Mouse (Mus musculus): ENCODE measurements around the gene Mbd6. TPM values are rescaled to one million over a fixed set of nuclear protein-coding genes. Genes with fewer than 3 reads are reported as not detected.
"Not testable (repeated sequence)": the region's sequence is repeated elsewhere in the genome, so short reads cannot be mapped to it uniquely, and the experiment has no call there.

Mbd6 gene
- polyA plus RNA-seq, 1 experiment, result 131 TPM

DNA sequence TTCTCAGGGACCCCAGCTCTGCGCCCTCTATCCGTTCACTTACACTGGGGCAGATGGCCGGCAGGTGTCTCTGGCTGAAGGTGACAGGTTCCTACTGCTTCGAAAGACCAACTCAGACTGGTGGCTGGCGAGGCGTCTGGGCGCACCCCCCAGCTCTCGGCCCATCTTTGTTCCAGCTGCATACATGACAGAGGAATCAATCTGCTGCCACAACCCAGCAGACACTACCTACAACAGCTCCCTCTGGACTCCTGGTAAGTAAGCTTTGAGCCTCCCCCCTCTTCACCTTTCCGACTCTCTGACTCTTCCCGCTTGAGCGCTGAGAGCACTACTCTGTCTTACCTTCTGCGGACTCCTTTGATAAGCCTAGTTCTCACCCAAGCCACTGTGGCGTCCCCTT lies 33.4 kb upstream of the Mbd6 start:
- TF ChIP-seq CTCF (IDR thresholded peaks at IDR 0.05; ENCODE audit: control insufficient read depth, insufficient read depth, low read length), result no peak
- TF ChIP-seq POLR2A (IDR thresholded peaks at IDR 0.05; ENCODE audit: borderline replicate concordance, control insufficient read depth, low read depth, low read length), result no peak
- 75% methylated on average over 13 of the region's 13 CpGs for WGBS
- Histone ChIP-seq H3K4me3 (replicated peaks; ENCODE audit: control insufficient read depth, low read depth, low read length) (peak overlapping the region; percentile 79), H3K27ac (ENCODE audit: control insufficient read depth, insufficient read depth, low read depth, low read length, poor library complexity) (peak overlapping the region; percentile 96), H3K4me1 (ENCODE audit: control insufficient read depth, insufficient read depth, low read length) (peaks cover 6% of the 10 kb centered on the region; the same call in 1 of the 2 replicates)

DNA sequence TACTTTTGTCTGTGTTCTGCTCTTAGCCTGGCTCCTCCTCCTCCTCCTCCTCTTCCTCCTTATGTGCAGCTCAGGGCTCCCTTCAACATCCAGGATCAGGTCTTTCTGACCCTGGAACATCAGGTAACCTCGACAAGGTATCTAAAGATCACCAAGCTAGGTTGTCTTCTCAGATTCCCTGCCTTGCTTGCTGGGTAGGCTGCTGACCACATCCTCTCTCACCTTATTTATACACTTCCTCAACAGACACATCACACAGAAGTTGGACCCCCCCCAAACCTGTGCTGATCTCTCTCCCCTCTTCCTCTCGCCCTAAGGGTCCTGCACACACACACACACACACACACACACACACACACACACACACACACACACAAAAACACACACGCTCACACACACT lies 32.8 kb upstream of the Mbd6 start, which contains the start of gene Arhgap9:
TSS of gene Arhgap9 (plus strand) at position 344 of the 400 bp plus-strand sequence.
- TF ChIP-seq POLR2A (IDR thresholded peaks at IDR 0.05; ENCODE audit: borderline replicate concordance, control insufficient read depth, low read depth, low read length) (no peak), CTCF (IDR thresholded peaks at IDR 0.05; ENCODE audit: control insufficient read depth, insufficient read depth, low read length) (no peak)
- Histone ChIP-seq H3K4me1 (ENCODE audit: control insufficient read depth, insufficient read depth, low read length) (peaks cover 6% of the 10 kb centered on the region; the same call in 1 of the 2 replicates), H3K27ac (ENCODE audit: control insufficient read depth, insufficient read depth, low read depth, low read length, poor library complexity) (peak within 1 kb of the TSS; percentile 96), H3K4me3 (replicated peaks; ENCODE audit: control insufficient read depth, low read depth, low read length) (peak within 1 kb of the TSS; percentile 79)
- 46% methylated on average over 3 of the region's 3 CpGs for WGBS

DNA sequence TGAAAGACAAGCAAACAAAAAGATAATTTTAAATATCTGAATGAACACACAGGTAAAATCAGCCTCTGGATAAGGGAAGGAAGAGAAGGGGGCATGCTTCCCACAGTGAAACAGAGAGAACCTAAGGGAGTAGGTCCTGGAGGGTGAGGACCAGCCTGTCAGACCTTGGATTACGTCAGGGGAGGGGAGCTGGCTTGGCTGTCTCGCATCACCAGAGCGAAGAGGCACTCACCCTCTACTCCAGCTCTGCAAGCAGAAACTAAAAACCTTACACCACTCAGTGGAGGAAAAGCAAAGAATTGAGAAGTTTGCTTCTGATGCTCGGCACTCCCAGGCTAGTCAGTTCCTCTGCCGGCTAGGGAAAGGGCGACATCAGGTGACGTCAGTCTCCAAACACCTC lies 31.2 kb upstream of the Mbd6 start:
- no peak overlapping the region for H3K4me3 ChIP-seq (replicated peaks; ENCODE audit: control insufficient read depth, low read depth, low read length)
- TF ChIP-seq CTCF (IDR thresholded peaks at IDR 0.05; ENCODE audit: control insufficient read depth, insufficient read depth, low read length) (no peak), POLR2A (IDR thresholded peaks at IDR 0.05; ENCODE audit: borderline replicate concordance, control insufficient read depth, low read depth, low read length) (no peak)
- WGBS, result 67% methylated on average over 7 of the region's 7 CpGs
- H3K4me1 ChIP-seq (ENCODE audit: control insufficient read depth, insufficient read depth, low read length), result peaks cover 6% of the 10 kb centered on the region; the same call in 1 of the 2 replicates
- no peak overlapping the region for H3K27ac ChIP-seq (ENCODE audit: control insufficient read depth, insufficient read depth, low read depth, low read length, poor library complexity)

GRCm38 (mm10) chr10:127318009-127318408 lies 29.2 kb upstream of the Mbd6 start:
- TF ChIP-seq CTCF (IDR thresholded peaks at IDR 0.05; ENCODE audit: control insufficient read depth, insufficient read depth, low read length) (no peak), POLR2A (IDR thresholded peaks at IDR 0.05; ENCODE audit: borderline replicate concordance, control insufficient read depth, low read depth, low read length) (no peak)
- Histone ChIP-seq H3K4me3 (replicated peaks; ENCODE audit: control insufficient read depth, low read depth, low read length) (no peak overlapping the region), H3K4me1 (ENCODE audit: control insufficient read depth, insufficient read depth, low read length) (peaks cover 6% of the 10 kb centered on the region; the same call in 1 of the 2 replicates), H3K27ac (ENCODE audit: control insufficient read depth, insufficient read depth, low read depth, low read length, poor library complexity) (no peak overlapping the region)
- WGBS, result 11% methylated on average over 4 of the region's 4 CpGs

DNA sequence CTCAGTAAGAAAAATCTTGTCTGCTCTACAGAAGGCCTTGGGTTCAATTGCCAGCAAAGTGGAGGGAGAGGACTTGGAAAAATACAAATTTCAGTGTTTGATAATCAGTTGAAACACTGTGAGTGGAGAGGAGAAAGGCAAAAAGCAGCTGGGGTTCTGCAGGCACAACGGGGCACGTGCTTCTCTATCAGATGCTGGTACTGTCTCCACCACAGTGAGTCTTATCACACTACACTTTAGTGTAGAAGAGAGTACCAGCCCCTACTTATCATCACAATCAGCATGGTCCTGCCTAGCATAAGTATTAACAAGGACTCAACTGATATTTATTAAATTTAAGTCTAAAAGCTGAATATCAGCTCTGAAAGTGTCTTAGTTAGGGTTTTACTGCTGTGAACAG lies 28.5 kb upstream of the Mbd6 start:
- WGBS, result 62% methylated on average over 2 of the region's 2 CpGs
- Histone ChIP-seq H3K27ac (ENCODE audit: control insufficient read depth, insufficient read depth, low read depth, low read length, poor library complexity) (no peak overlapping the region), H3K4me3 (replicated peaks; ENCODE audit: control insufficient read depth, low read depth, low read length) (no peak overlapping the region), H3K4me1 (ENCODE audit: control insufficient read depth, insufficient read depth, low read length) (peaks cover 6% of the 10 kb centered on the region; the same call in 1 of the 2 replicates)
- TF ChIP-seq POLR2A (IDR thresholded peaks at IDR 0.05; ENCODE audit: borderline replicate concordance, control insufficient read depth, low read depth, low read length) (no peak), CTCF (IDR thresholded peaks at IDR 0.05; ENCODE audit: control insufficient read depth, insufficient read depth, low read length) (no peak)

- not testable (repeated sequence) for H3K4me3 ChIP-seq (replicated peaks; ENCODE audit: control insufficient read depth, low read depth, low read length); H3K27ac ChIP-seq (ENCODE audit: control insufficient read depth, insufficient read depth, low read depth, low read length, poor library complexity); H3K4me1 ChIP-seq (ENCODE audit: control insufficient read depth, insufficient read depth, low read length)
- 79% methylated on average over 1 of the region's 1 CpGs for WGBS
These were observed 26.1 kb upstream of the Mbd6 start for GRCm38 (mm10) chr10:127314950-127315349.

GRCm38 (mm10) chr10:127313516-127313915 lies 24.7 kb upstream of the Mbd6 start:
- 86% methylated on average over 5 of the region's 5 CpGs for WGBS
- not testable (repeated sequence) for H3K4me1 ChIP-seq (ENCODE audit: control insufficient read depth, insufficient read depth, low read length)

DNA sequence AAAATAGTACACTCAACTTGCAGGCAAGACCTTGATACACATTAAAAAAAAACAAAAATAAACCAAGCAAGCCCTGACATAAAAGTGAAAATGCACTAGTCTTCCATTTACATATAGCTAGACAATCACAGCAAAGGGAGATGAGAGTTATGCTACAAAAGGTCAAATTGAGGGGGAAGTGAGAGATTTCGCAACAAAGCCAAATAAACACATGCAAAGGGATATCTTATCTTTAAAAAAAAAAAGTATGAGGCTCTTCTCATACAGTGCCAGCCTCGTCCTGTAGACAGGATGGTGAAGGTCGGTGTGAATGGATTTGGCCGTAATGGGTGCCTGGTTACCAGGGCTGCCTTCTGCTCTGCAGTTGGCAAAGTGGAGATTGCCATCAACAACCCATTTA lies 24.0 kb upstream of the Mbd6 start:
- Histone ChIP-seq H3K4me3 (replicated peaks; ENCODE audit: control insufficient read depth, low read depth, low read length) (no peak overlapping the region), H3K4me1 (ENCODE audit: control insufficient read depth, insufficient read depth, low read length) (no peaks in the 10 kb centered on the region; the same call in 1 of the 2 replicates), H3K27ac (ENCODE audit: control insufficient read depth, insufficient read depth, low read depth, low read length, poor library complexity) (no peak overlapping the region)
- 29% methylated on average over 4 of the region's 4 CpGs for WGBS
- no peak for TF ChIP-seq CTCF (IDR thresholded peaks at IDR 0.05; ENCODE audit: control insufficient read depth, insufficient read depth, low read length)
- TF ChIP-seq POLR2A (IDR thresholded peaks at IDR 0.05; ENCODE audit: borderline replicate concordance, control insufficient read depth, low read depth, low read length), result no peak

More at GRCm38 (mm10) chr10:127313516-127313915, 24.7 kb upstream of the Mbd6 start:
- H3K4me3 ChIP-seq (replicated peaks; ENCODE audit: control insufficient read depth, low read depth, low read length); H3K27ac ChIP-seq (ENCODE audit: control insufficient read depth, insufficient read depth, low read depth, low read length, poor library complexity): not testable (repeated sequence)

DNA sequence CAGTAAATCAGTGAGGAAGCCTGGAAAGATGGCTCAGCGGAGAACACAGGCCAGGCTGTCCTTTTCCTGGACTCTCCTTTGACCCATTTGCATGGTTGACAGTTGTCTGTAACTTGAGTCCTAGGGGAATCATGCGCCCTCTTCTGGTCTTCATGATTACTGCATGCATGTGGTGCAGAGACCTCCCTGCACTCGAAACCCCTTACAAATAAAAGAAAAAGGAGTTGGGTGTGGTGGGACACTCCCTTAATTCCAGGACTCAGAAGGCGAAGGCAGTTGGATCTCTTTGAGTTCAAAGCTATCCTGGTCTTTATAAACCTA lies 23.5 kb upstream of the Mbd6 start:
- peak; percentile 72 for TF ChIP-seq CTCF (IDR thresholded peaks at IDR 0.05; ENCODE audit: control insufficient read depth, insufficient read depth, low read length)
- TF ChIP-seq POLR2A (IDR thresholded peaks at IDR 0.05; ENCODE audit: borderline replicate concordance, control insufficient read depth, low read depth, low read length), result no peak
- Histone ChIP-seq H3K4me3 (replicated peaks; ENCODE audit: control insufficient read depth, low read depth, low read length) (peak overlapping the region; percentile 84), H3K27ac (ENCODE audit: control insufficient read depth, insufficient read depth, low read depth, low read length, poor library complexity) (peak overlapping the region; percentile 80; the same call in 1 of the 2 replicates), H3K4me1 (ENCODE audit: control insufficient read depth, insufficient read depth, low read length) (no peaks in the 10 kb centered on the region; the same call in 1 of the 2 replicates)
- 4% methylated on average over 4 of the region's 4 CpGs for WGBS

Measured in bone marrow, adult 2 months (tissue).